In the genomic region with DNA sequence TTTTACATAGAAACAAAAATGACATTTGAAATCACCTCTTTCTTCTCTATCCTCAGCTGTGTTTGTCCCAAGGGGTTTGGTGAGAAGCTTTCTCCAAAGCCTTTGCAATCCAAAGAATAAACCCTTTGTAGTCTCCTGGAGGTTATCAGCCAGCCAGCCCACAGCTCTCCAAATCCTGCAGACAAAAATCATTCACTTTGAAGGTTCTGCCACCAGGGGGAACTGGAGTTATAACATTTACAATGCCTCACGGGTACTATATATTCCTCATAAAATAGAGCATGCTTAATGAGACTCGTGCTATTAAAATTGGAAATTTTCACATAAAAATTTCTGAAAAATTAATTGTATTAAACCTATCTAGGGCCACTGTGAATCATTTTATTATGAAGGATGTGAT, we compare ENCODE assay signal across 9 mouse cellular contexts.
A peak's percentile ranks its signal among the peaks of the same experiment; 100 is the strongest.
DNase-seq lines count a peak whose midpoint lies in the region; ATAC-seq and TF ChIP-seq lines count a peak whose summit lies in the region.
"Had no signal": no experiment of that assay in that cellular context is flagged by ENCODE, and none has a peak within 500 bp of the region (broad histone marks: within the 10 kb centered on the region; RNA-seq: fewer than 3 reads in every experiment).

No protein-coding gene starts in this region.

- intact Hi-C loops in heart, postnatal 36 days (cut with DNase I), result loop anchor here (2.0 kb wide), 1 partner anchor 1274 kb away; no protein-coding TSS in a partner anchor

- no peaks in the 10 kb centered on the region for H3K9me3 ChIP-seq in heart, embryonic 11.5 days (replicated peaks; ENCODE audit: control insufficient read depth, low read length)
- no peaks in the 10 kb centered on the region for H3K9me3 ChIP-seq in MEL (replicated peaks; ENCODE audit: insufficient read depth, low read length)
- H3K9me3 ChIP-seq: G1E had no signal

- peak in 1 of 3 experiments; percentile 36; a peak in 2 of 6 replicates for TF ChIP-seq CTCF in MEL (IDR thresholded peaks at IDR 0.05 in 2 of 3, conservative IDR thresholded peaks at IDR 0.05 in 1 of 3; ENCODE audit: control insufficient read depth in 1 of 3, insufficient read depth in 1 of 3, low read depth in 2 of 3, low read length in 3 of 3, poor library complexity in 1 of 3, severe bottlenecking in 1 of 3)
- peak; percentile 45 for TF ChIP-seq CTCF in cortical plate, adult 2 months (IDR thresholded peaks at IDR 0.05; ENCODE audit: extremely low read depth, insufficient read depth, low read length)

- no peak for TF ChIP-seq POLR2A in MEL (IDR thresholded peaks at IDR 0.05; ENCODE audit: control insufficient read depth in 1 of 2, insufficient read depth in 1 of 2, low read depth in 1 of 2, low read length in 2 of 2, poor library complexity in 1 of 2)
- no peak for TF ChIP-seq POLR2A in cortical plate, adult 2 months (IDR thresholded peaks at IDR 0.05; ENCODE audit: extremely low read depth, insufficient read depth, low read length)

- H3K27ac ChIP-seq in heart, embryonic 11.5 days (ENCODE audit: low read depth, low read length), result no peak overlapping the region
- H3K27ac ChIP-seq in MEL (ENCODE audit: control insufficient read depth, low read depth, low read length), result no peak overlapping the region
- no peak overlapping the region for H3K27ac ChIP-seq in cortical plate, adult 2 months (ENCODE audit: insufficient read depth, low read length)

- TF ChIP-seq RAD21 in MEL (IDR thresholded peaks at IDR 0.05; ENCODE audit: low read depth, low read length), result peak; percentile 41

- H3K4me1 ChIP-seq in heart, embryonic 11.5 days (ENCODE audit: control insufficient read depth, insufficient read depth, low read length), result no peaks in the 10 kb centered on the region
- H3K4me1 ChIP-seq in MEL (ENCODE audit: control insufficient read depth in 1 of 2, insufficient read depth in 2 of 2, low read length in 2 of 2), result no peaks in the 10 kb centered on the region
- H3K4me1 ChIP-seq in cortical plate, adult 2 months (ENCODE audit: control insufficient read depth, insufficient read depth, low read length), result no peaks in the 10 kb centered on the region

- no peaks in the 10 kb centered on the region for H3K79me2 ChIP-seq in MEL (ENCODE audit: control insufficient read depth, insufficient read depth, low read length, poor library complexity)

- peak; percentile 19 for DNase-seq in heart, adult 8-10 months (ENCODE audit: low spot score)
- DNase-seq in MEL (ENCODE audit: low read depth, low spot score), result peak; percentile 22
- DNase-seq in heart, postnatal 36 days, result peak; percentile 5 to 9
- DNase-seq in left cerebral cortex, adult 9 months (ENCODE audit: low spot score in 2 of 2), result peak; percentile 28 to 79
- peak; percentile 55 for DNase-seq in retina, postnatal 1 day
- no peak for DNase-seq in thymus, postnatal 10 days (ENCODE audit: low spot score in 2 of 2)

- no peaks in the 10 kb centered on the region for H3K36me3 ChIP-seq in heart, embryonic 11.5 days (ENCODE audit: control insufficient read depth, insufficient read depth, low read length)
- no peaks in the 10 kb centered on the region for H3K36me3 ChIP-seq in MEL (ENCODE audit: control insufficient read depth in 1 of 2, insufficient read depth in 2 of 2, low read length in 2 of 2)
- H3K36me3 ChIP-seq: G1E had no signal

- WGBS in heart, embryonic 11.5 days (ENCODE audit: insufficient replicate concordance), result 36% methylated on average over 2 of the region's 2 CpGs

- H3K27me3 ChIP-seq in heart, embryonic 11.5 days (ENCODE audit: control insufficient read depth, insufficient read depth, low read length), result no peaks in the 10 kb centered on the region
- no peaks in the 10 kb centered on the region for H3K27me3 ChIP-seq in MEL (ENCODE audit: control insufficient read depth in 1 of 2, insufficient read depth in 2 of 2, low read length in 2 of 2)

- TF ChIP-seq EP300 in MEL (IDR thresholded peaks at IDR 0.05; ENCODE audit: low read depth in 1 of 2, low read length in 2 of 2), result no peak

- no peak for ATAC-seq in heart, embryonic 11.5 days (replicated peaks; ENCODE audit: insufficient number of reproducible peaks, low FRiP score, low TSS enrichment)

- no peak overlapping the region for H3K9ac ChIP-seq in heart, embryonic 11.5 days (ENCODE audit: low read depth, low read length)
- H3K9ac ChIP-seq in MEL (ENCODE audit: control insufficient read depth, low read depth, low read length, poor library complexity, severe bottlenecking), result no peak overlapping the region

- H3K4me2 ChIP-seq in heart, embryonic 11.5 days, result no peak overlapping the region

- no peak overlapping the region for H3K4me3 ChIP-seq in heart, embryonic 11.5 days (ENCODE audit: low read depth, low read length)
- no peak overlapping the region for H3K4me3 ChIP-seq in MEL (ENCODE audit: control insufficient read depth in 1 of 2, insufficient read depth in 1 of 2, low read depth in 2 of 2, low read length in 2 of 2)
- H3K4me3 ChIP-seq in cortical plate, adult 2 months (ENCODE audit: insufficient read depth, low read length), result no peak overlapping the region

TF ChIP-seq in MEL, 35 proteins besides CTCF, POLR2A, EP300 and RAD21:
- TF ChIP-seq ELF1 (IDR thresholded peaks at IDR 0.05; ENCODE audit: low read depth, low read length) (no peak), SMC3 (IDR thresholded peaks at IDR 0.05; ENCODE audit: low read depth, low read length) (peak; percentile 50), POLR2AphosphoS2 (IDR thresholded peaks at IDR 0.05; ENCODE audit: low read length) (no peak)

Comparison
In these comparisons a context has a peak if more than half of its experiments do, and no peak if none do; other contexts are left out.
1. DNase-seq: peak in heart, adult 8-10 months (single experiment), MEL (single experiment), heart, postnatal 36 days (2 of 2), left cerebral cortex, adult 9 months (2 of 2) and retina, postnatal 1 day (single experiment); none in thymus, postnatal 10 days (0 of 2).